Mouse (Mus musculus) fibroblast of lung, adult 2 months (primary cell): Measurements from ENCODE around the gene Gm28729.

Experiments
- DNase-seq: peaks from one replicate; pipeline ENCODE4 v3.0.0-alpha.2; 2011; ENCODE audit warnings: low read depth

The Gm28729 gene

DNA sequence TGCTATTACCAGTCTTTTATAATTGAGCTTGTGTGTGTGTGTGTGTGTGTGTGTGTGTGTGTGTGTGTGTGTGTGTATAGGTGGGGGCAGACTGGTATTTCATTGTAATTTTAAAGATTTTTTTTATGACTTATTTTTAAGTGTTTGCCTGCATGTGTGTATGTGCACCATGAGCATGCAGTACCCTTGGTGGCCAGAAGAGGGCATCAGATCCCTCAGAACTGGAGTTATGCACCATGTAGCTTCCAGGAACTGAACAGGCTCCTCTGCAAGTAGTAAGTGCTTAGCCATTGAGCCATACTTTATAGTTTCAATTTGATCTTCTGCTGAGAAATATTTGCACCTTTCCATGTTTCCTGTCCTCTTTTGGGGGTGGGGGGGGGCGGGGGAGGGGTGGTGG lies 63.5 kb downstream of the Gm28729 start:
- no peak for DNase-seq

DNA sequence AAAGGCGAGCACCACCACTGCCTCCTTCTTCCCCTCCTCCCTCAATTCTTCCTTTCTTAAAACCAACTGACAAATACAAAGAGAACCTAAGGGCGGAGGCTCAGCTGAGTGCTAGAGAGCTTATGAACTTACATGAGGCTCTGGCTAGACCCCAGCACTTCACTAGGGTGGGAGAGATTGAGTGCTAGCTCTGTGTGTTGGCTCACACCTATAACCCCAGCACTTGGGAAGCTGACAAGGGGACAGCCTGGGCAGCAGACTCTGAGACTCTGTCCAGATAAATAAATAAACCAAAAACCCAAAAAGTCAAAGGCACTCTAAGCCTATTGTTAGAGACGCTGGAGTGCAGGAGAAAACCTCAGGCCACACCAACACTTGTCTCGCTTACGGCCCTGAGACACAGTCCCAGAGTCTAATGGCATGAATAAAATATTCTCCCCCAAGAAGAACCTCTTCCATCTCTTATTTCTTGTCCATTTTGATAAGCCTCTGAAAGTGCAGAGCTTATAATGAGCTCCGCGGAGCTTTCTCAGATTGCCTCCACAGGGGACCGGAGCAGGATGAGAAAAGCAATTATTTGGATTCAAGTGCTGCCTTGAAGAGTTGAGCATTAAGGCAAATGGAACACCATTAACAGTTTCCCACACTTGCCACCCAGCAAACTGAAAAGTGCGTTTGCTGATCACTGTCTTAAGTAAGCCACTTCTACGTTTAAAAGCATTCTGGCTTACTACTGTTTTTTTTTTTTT lies 64.8 kb downstream of the Gm28729 start:
- no peak for DNase-seq

DNA sequence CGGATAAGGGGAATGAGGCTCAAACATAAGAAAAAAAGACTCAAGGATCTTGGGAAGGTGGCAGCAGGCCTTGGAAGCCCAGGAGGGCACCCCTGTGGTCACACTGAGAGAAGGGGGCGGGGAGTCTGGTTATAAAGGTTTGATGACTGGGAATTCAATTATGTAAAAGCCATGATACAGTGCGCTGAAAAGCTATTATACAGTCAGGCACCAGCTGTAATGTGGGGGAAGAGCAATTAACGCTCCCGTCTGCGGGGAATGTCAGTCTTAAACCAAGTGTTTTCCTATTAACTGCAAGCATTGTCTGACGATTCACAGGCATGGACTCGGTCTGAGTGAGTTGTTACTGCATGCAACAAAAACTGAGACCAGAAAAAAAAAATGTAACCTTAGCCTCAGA lies 69.4 kb downstream of the Gm28729 start:
- DNase-seq: no peak

DNA sequence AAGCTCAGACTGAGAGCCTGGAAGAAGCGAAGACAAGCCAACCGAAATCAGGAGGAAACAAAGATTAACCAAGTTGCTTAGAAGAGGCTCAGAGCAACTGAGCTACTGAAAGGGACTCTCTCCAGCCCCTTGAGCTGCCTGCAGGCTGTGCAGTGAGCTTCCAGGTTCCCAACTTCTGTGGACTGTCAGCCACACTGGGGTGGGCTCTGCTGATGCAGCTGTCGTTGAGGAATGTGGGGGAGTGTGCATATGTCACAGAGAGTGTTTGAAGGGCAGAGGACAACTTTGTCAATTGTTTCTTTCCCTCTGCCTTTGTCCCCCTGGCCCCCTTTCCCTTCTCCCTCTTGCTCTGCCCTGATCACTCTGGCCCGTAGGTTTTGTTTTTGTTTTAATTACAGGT lies 72.1 kb downstream of the Gm28729 start:
- DNase-seq: no peak

DNA sequence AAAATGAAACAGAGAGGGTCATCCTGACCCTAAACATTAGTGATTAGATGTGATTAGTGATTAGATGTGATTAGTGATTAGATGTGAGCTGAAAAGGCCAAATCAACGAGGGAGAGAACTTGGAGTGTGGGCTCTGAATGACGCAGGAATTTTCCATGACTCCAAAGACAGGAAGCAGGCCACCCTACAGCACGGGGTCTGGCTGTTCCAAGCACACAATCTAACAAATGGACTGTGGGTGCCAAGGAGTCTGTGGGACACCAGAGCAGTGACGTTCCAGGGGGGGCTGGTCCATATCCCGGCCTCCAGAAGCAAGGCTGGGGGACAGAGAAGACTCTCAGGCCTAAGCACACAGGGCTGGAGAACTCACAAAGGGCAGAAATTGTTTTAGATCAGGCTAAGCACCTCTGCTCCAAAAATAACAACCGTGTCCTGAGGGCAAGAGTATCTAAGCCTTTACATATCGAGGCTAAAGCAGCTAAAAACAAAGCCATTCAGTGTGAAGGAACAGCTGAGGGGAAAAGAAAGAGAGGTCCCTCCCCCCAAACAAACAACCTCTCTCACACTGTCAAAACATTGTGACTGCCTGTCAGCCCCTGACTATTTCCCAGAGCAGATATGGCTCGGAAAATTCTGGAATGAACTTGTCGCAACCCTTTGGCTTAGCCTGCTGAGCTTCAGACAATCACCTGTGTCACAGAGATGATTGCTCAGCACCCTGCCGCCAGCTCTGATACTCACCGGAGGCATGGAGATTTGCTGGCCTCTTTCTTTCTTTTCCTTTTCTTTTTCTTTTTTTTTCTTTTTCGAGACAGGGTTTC lies 74.0 kb downstream of the Gm28729 start:
- no peak for DNase-seq

DNA sequence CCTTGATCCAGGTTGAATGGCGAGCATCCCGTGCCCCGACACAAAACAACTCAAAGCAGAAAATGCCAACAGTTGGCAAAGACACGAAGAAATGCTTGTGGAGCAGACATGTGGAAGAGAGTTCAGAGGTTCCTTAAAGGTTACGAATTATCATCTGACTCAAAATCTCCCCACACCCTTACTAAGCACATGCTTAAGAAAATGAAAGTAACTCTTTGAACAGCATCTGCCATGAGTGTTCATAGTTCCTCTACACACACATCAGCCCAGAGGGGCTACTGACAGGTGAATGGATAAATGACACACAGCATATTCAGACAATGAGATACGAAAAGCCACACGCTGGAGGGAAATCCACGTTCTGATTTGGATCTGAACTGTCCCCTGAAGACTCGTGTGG lies 75.5 kb downstream of the Gm28729 start:
- DNase-seq: no peak

DNA sequence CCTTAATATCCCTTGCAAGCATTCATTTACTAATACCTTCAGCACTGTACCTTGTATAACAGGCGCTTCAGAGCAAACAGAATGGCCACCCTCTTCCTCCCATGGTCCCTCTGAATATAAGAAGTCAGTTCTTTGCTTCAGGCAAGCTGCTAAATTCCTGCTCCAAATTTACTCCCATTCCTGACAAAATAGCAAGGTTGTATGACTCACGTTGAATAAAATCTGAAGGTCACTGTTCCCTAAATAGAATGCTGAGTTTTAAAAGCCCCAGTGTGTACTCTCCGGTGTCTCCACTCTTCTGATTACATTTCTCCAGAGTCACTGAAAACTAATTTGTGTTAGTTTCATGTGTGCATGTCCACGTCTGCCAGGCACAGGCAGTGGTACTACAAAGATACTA lies 79.7 kb downstream of the Gm28729 start:
- DNase-seq: no peak

DNA sequence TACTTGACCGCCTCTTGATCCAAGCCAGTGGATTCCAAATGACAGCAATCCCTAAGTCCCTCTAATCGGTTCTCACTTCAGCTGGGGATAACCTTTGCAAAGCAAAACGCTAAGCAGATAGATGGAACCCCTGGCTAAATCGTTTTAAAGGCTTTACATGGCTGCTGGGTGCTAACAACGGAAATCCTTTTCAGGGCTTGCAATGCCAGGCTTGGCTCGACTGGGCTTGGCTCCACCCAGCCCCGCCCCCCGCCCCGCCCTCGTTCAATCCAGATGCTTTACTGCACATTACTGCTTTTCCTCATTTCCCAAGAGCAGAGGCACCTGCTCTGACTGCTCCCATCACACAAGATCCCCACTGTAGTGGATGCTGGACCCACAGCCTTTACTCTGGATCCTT lies 83.0 kb downstream of the Gm28729 start:
- no peak for DNase-seq

DNA sequence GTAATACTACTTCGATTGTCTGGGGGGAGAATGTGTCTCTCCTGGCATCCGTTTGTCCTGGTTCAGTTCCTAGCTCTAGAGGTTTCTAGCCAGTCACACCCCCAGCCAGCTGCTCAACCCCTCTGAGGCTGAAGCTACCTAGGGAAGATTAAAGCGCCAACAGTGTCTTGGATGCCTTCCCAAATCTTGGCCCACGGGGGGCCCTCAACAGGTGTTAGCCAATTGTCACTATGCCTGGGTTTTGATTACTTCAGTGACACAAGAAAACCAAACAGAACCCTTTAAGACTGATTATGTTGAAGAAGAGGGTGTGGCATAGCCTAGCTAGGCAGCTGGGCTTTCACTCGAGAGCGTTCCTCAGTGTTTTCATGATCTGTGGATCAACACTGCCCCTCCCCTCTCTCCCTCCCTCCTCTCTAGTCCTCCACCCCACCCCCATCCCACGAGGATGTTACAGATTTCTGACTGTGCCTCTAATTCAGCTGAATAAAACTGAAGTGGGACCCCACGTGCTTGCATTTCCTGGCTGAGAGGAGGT lies 86.7 kb downstream of the Gm28729 start:
- no peak for DNase-seq

DNA sequence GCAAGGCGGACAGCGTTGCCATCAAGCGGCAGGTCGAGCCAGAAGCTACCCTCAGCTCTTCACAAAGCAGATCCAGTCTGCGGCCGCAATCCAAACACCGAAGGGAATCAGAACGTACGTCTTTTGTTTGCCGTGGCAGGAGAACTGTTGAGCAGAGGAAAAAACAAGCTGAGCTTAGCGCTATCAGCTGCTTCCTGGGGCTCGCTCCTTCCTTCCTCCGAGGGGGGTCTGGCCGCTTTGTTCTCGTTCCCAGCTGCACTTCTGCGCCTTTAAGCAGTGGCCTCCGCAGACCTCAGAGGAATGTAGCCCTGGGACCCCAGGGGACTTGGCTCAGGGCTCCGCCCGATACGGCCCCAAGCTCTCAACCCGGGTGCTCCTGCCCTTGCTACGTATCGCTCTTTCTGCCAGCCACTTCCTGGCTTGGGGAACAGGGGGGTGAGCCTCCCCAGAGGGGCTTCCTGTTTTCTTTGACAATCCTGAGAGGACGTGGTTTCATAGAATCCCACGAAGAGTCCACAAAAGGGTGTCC lies 87.2 kb downstream of the Gm28729 start:
- DNase-seq: no peak

DNA sequence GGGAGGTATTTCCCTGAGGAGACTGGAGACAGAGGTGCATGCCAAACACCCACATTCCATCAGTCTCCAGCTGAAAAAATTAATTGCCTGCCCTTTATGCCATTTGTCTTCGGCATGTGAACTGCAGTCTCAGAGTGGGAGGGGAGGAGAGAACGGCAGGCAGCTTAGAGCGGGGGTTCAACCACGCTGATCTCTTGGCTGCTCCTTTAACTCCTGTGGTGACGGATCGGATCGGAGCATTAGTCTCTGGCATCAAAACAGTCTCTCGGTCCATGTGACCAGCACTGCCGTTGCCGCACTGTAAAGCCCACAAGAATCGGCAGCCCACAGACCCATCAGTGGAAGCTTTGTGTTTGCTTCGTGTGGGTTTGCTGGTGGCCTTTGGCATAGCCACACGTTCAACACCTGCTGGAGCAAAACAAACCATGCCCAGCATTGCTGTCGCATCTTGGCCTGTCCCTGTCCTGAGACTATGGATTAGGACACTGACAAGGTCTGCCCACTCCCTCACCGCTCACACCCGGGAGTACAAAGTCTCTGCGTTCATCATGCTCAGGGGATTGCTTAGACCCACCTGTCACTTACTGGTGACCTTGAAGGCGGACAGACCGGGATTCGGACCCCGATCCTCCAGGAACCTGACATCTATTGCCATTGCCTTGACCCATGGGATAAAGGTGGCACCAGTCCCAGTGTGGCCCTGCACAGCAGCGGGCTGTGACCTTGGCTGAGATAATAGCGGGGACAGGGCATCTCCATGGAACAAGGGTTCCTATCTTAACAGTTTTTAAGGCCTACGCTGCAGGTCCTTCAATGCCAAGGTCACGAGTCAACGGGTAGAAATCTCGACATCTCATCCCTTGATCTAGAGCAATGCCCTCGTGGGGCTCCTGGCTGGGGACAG lies 87.9 kb downstream of the Gm28729 start:
- no peak for DNase-seq
